Mouse (Mus musculus) hindbrain, postnatal 0 days (tissue): ENCODE data around the gene Szrd1. TPM values are rescaled to one million over a fixed set of nuclear protein-coding genes. Genes with fewer than 3 reads are reported as not detected.

ENCODE experiments used
- ATAC-seq: fragments of 200-750 bp; cut with Nextera tagmentation; 2 replicates; pipeline ENCODE4 v1.8.0; 2017; ENCODE audit warnings: mild to moderate bottlenecking, moderate TSS enrichment, moderate library complexity
- DNase-seq: peaks from one replicate; pipeline ENCODE4 v3.0.0-alpha.2; 2015; ENCODE audit warnings: low spot score
- H3K27ac ChIP-seq: fragments of 300-500 bp; sonication (generic); 2 replicates; pipeline ENCODE4 v1.5.1; 2014; ENCODE audit warnings: mild to moderate bottlenecking
- H3K27me3 ChIP-seq: fragments of 300-500 bp; sonication (generic); 2 replicates; pipeline ENCODE4 v1.6.1; 2014; ENCODE audit warnings: low read length, mixed read lengths; ENCODE audit not compliant: insufficient read depth
- H3K36me3 ChIP-seq: fragments of 300-500 bp; sonication (generic); 2 replicates; pipeline ENCODE4 v1.6.1; 2014; ENCODE audit warnings: low read length, mixed read lengths; ENCODE audit not compliant: insufficient read depth
- H3K4me1 ChIP-seq: fragments of 300-500 bp; sonication (generic); 2 replicates; pipeline ENCODE4 v1.6.1; 2014; ENCODE audit warnings: antibody characterized with exemption, low read length, mixed read lengths; ENCODE audit not compliant: insufficient read depth
- H3K4me2 ChIP-seq: fragments of 300-500 bp; sonication (generic); 2 replicates; pipeline ENCODE4 v1.6.1; 2014; ENCODE audit warnings: low read depth, mild to moderate bottlenecking, low read length, moderate library complexity, mixed read lengths
- H3K4me3 ChIP-seq: fragments of 300-500 bp; sonication (generic); 2 replicates; pipeline ENCODE4 v1.5.1; 2014; ENCODE audit warnings: low read length
- H3K9ac ChIP-seq: fragments of 300-500 bp; sonication (generic); replicated peaks from 2 replicates; pipeline ENCODE4 v1.6.1; 2014; ENCODE audit warnings: mild to moderate bottlenecking, low read length, moderate library complexity, mixed read lengths
- H3K9me3 ChIP-seq: fragments of 300-500 bp; sonication (generic); 2 replicates; pipeline ENCODE4 v1.6.1; 2016; ENCODE audit warnings: low read length, mixed read lengths
- CTCF ChIP-seq: IDR thresholded peaks from 2 replicates; pipeline ENCODE4 v1.5.1; 2016; ENCODE audit warnings: antibody characterized with exemption, control low read depth, low read depth
- WGBS: fragments of 180-500 bp; shearing (Covaris S2); extraction: QIAGEN DNeasy Blood & Tissue Kit; methylation state at CpG from one replicate; pipeline ENCODE4 v1.1.7; 2014; 5-methylcytosine and 5-hydroxymethylcytosine counted together
- polyA plus RNA-seq: library from polyadenylated mRNA; unstranded; fragments of >200 nt; fragmentation: Nextera tagmentation; extraction: Ambion mirVana; gene quantifications from 2 replicates; pipeline ENCODE4 v1.2.1, GENCODE M21; 2015
- total RNA-seq: library from RNA; depleted of rRNA; stranded (reverse); fragments of >200 nt; gene quantifications from 2 replicates; pipeline ENCODE4 v1.2.3, GENCODE M21; 2014; rRNA removed

Szrd1 gene
- total and polyA plus RNA-seq, 2 experiments from 2014 or later: 16.5 to 68.8 TPM

GRCm38 (mm10) chr4:141066709-141067515, 72.7 kb downstream of the Szrd1 start:
- Histone ChIP-seq H3K27ac (peak overlapping the region; percentile 36; the same call in 1 of the 2 replicates), H3K36me3 (peaks cover 59% of the 10 kb centered on the region), H3K4me2 (no peak overlapping the region), H3K4me1 (no peaks in the 10 kb centered on the region), H3K9ac (0 out of 2 replicates have a peak overlapping the region, but pooled peaks have one; percentile 23), H3K9me3 (no peaks in the 10 kb centered on the region), H3K27me3 (no peaks in the 10 kb centered on the region), H3K4me3 (no peak overlapping the region)
- DNase-seq (peak; percentile 58), ATAC-seq (no peak)
- WGBS: 52% methylated on average over 12 of the region's 12 CpGs
- TF ChIP-seq CTCF: no peak

- Histone ChIP-seq H3K27ac (no peak overlapping the region), H3K4me2 (no peak overlapping the region), H3K4me3 (no peak overlapping the region), H3K4me1 (no peaks in the 10 kb centered on the region), H3K9ac (no peak overlapping the region), H3K27me3 (no peaks in the 10 kb centered on the region), H3K9me3 (no peaks in the 10 kb centered on the region), H3K36me3 (peaks cover 41% of the 10 kb centered on the region)
- peak; percentile 99 for TF ChIP-seq CTCF
- 4% methylated on average over 8 of the region's 8 CpGs for WGBS
- ATAC-seq: peak; percentile 33
- DNase-seq: peak; percentile 96
Measured at GRCm38 (mm10) chr4:141065123-141065522, 74.5 kb downstream of the Szrd1 start.

DNA sequence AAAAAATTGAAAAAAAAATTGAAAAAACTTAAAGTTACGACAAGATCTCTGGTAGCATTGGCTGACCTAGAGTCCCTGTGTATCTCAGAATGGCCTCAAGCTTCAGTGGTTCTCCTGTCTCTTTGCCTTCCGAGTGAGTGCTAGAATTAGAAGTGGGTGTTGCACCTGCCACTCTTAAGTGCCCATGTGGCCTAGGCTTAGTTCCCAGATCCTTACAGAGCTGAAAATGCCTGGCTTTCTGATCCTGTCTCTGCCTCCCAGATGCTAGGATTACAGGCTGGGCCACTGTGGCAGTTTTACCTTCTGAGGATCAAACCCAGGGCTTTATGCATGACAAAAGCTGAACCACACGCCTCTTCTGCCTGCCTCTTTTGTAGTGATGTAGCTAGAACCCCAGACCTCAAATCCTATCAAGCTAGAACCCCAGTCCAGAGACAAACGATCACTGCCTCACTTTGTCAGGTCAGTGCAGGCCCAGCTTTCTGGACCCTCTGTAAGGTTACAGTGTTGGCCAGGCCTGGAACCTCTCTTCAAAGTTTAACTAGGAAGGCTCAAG, 75.4 kb downstream of the Szrd1 start:
- no peaks in the 10 kb centered on the region for H3K9me3 ChIP-seq

More for the DNA sequence above, 75.4 kb downstream of the Szrd1 start:
- no peak for TF ChIP-seq CTCF
- no peak overlapping the region for H3K9ac ChIP-seq
- no peak for ATAC-seq
- H3K4me1 ChIP-seq: no peaks in the 10 kb centered on the region
- H3K4me2 ChIP-seq: no peak overlapping the region
- no peak overlapping the region for H3K27ac ChIP-seq
- DNase-seq: no peak
- peaks cover 33% of the 10 kb centered on the region for H3K36me3 ChIP-seq
- no peak overlapping the region for H3K4me3 ChIP-seq
- whole genome bisulfite sequencing: 82% methylated on average over 4 of the region's 4 CpGs
- H3K27me3 ChIP-seq: no peaks in the 10 kb centered on the region

Other genes starting within 250 kb of the Szrd1 start
- 5.3 and 5.5 TPM in 2 replicates for gene Padi2, start 233.4 kb downstream of the Szrd1 start, total RNA-seq
- gene Padi2, start 233.4 kb downstream of the Szrd1 start, polyA plus RNA-seq: 2.7 and 3.0 TPM in 2 replicates
- gene Sdhb, start 178.6 kb downstream of the Szrd1 start, total RNA-seq: 176 and 217 TPM in 2 replicates
- gene Sdhb, start 178.6 kb downstream of the Szrd1 start, polyA plus RNA-seq: 583 and 596 TPM in 2 replicates
- gene Atp13a2, start 152.9 kb downstream of the Szrd1 start, total RNA-seq: 408 and 435 TPM in 2 replicates
- gene Atp13a2, start 152.9 kb downstream of the Szrd1 start, polyA plus RNA-seq: 151 and 166 TPM in 2 replicates
- gene Mfap2, start 129.4 kb downstream of the Szrd1 start, total RNA-seq: 20.6 and 42.3 TPM in 2 replicates
- 92.0 and 99.5 TPM in 2 replicates for gene Mfap2, start 129.4 kb downstream of the Szrd1 start, polyA plus RNA-seq
- 18.7 and 19.7 TPM in 2 replicates for gene Crocc, start 79.2 kb downstream of the Szrd1 start, total RNA-seq
- gene Crocc, start 79.2 kb downstream of the Szrd1 start, polyA plus RNA-seq: 3.8 and 3.9 TPM in 2 replicates
- gene Necap2, start 61.4 kb downstream of the Szrd1 start, total RNA-seq: 52.5 and 67.5 TPM in 2 replicates
- 51.5 and 51.8 TPM in 2 replicates for gene Necap2, start 61.4 kb downstream of the Szrd1 start, polyA plus RNA-seq
- gene Spata21, start 51.4 kb downstream of the Szrd1 start, total RNA-seq: 0.37 and 0.90 TPM in 2 replicates
- 0.84 and 1.6 TPM in 2 replicates for gene Spata21, start 51.4 kb downstream of the Szrd1 start, polyA plus RNA-seq
- 20.8 and 22.5 TPM in 2 replicates for gene Fbxo42, start 8.1 kb upstream of the Szrd1 start, total RNA-seq
- gene Fbxo42, start 8.1 kb upstream of the Szrd1 start, polyA plus RNA-seq: 15.5 and 17.5 TPM in 2 replicates
- gene Rsg1, start 74.2 kb upstream of the Szrd1 start, total RNA-seq: 2.4 and 8.7 TPM in 2 replicates
- 3.9 and 4.3 TPM in 2 replicates for gene Rsg1, start 74.2 kb upstream of the Szrd1 start, polyA plus RNA-seq
- 1.2 and 2.3 TPM in 2 replicates for gene Arhgef19, start 99.7 kb upstream of the Szrd1 start, total RNA-seq
- gene Arhgef19, start 99.7 kb upstream of the Szrd1 start, polyA plus RNA-seq: 1.2 TPM in 2 replicates
- 1.6 and 3.5 TPM in 2 replicates for gene Epha2, start 161.5 kb upstream of the Szrd1 start, total RNA-seq
- 0.44 and 0.46 TPM in 2 replicates for gene Epha2, start 161.5 kb upstream of the Szrd1 start, polyA plus RNA-seq
- 95.3 and 103 TPM in 2 replicates for gene Fam131c, start 228.4 kb upstream of the Szrd1 start, total RNA-seq
- gene Fam131c, start 228.4 kb upstream of the Szrd1 start, polyA plus RNA-seq: 41.7 and 46.3 TPM in 2 replicates